Mouse (Mus musculus): Measurements from ENCODE around the gene Pcsk7. TPM values are rescaled to one million over a fixed set of nuclear protein-coding genes. Genes with fewer than 3 reads are reported as not detected.

Gene Pcsk7
- polyA plus RNA-seq, 1 experiment from 2014 or later, result 26.9 TPM

GRCm38 (mm10) chr9:45907078-45907428 lies 756 bp downstream of the Pcsk7 start:
- peak overlapping the region; percentile 99 for H3K27ac ChIP-seq (ENCODE audit: low read length)
- peak overlapping the region; percentile 77 for H3K4me2 ChIP-seq (ENCODE audit: low read depth, low read length)
- H3K27me3 ChIP-seq (ENCODE audit: control insufficient read depth, insufficient read depth, low read length), result no peaks in the 10 kb centered on the region
- WGBS, result under 1% methylated on average over 19 of the region's 19 CpGs
- H3K4me3 ChIP-seq (replicated peaks; ENCODE audit: low read length), result peak overlapping the region; percentile 73
- no peaks in the 10 kb centered on the region for H3K9me3 ChIP-seq (replicated peaks; ENCODE audit: control insufficient read depth, low read length)
- peaks cover 20% of the 10 kb centered on the region for H3K4me1 ChIP-seq (ENCODE audit: control insufficient read depth, insufficient read depth, low read length)
- ATAC-seq (ENCODE audit: insufficient read depth, low FRiP score), result peak; percentile 25; the same call in 1 of the 2 replicates
- H3K9ac ChIP-seq (ENCODE audit: low read length), result peak overlapping the region; percentile 97
- H3K36me3 ChIP-seq (ENCODE audit: control insufficient read depth, insufficient read depth, low read length), result peaks cover 3% of the 10 kb centered on the region; the same call in 1 of the 2 replicates

- Histone ChIP-seq H3K4me3 (replicated peaks; ENCODE audit: low read length) (no peak overlapping the region), H3K4me2 (ENCODE audit: low read depth, low read length) (no peak overlapping the region), H3K27ac (ENCODE audit: low read length) (no peak overlapping the region), H3K9me3 (replicated peaks; ENCODE audit: control insufficient read depth, low read length) (no peaks in the 10 kb centered on the region), H3K27me3 (ENCODE audit: control insufficient read depth, insufficient read depth, low read length) (no peaks in the 10 kb centered on the region), H3K4me1 (ENCODE audit: control insufficient read depth, insufficient read depth, low read length) (peaks cover 9% of the 10 kb centered on the region), H3K36me3 (ENCODE audit: control insufficient read depth, insufficient read depth, low read length) (peaks cover 19% of the 10 kb centered on the region; the same call in 1 of the 2 replicates), H3K9ac (ENCODE audit: low read length) (no peak overlapping the region)
- WGBS, result 88% methylated on average over 3 of the region's 3 CpGs
- no peak for ATAC-seq (ENCODE audit: insufficient read depth, low FRiP score)
Observed at GRCm38 (mm10) chr9:45910995-45911394, 4.7 kb downstream of the Pcsk7 start.

GRCm38 (mm10) chr9:45911673-45912072 lies 5.4 kb downstream of the Pcsk7 start:
- Histone ChIP-seq H3K4me1 (ENCODE audit: control insufficient read depth, insufficient read depth, low read length) (peaks cover 9% of the 10 kb centered on the region), H3K4me2 (ENCODE audit: low read depth, low read length) (no peak overlapping the region), H3K9ac (ENCODE audit: low read length) (no peak overlapping the region), H3K27me3 (ENCODE audit: control insufficient read depth, insufficient read depth, low read length) (no peaks in the 10 kb centered on the region), H3K4me3 (replicated peaks; ENCODE audit: low read length) (no peak overlapping the region), H3K36me3 (ENCODE audit: control insufficient read depth, insufficient read depth, low read length) (peaks cover 21% of the 10 kb centered on the region; the same call in 1 of the 2 replicates), H3K27ac (ENCODE audit: low read length) (no peak overlapping the region), H3K9me3 (replicated peaks; ENCODE audit: control insufficient read depth, low read length) (no peaks in the 10 kb centered on the region)
- 54% methylated on average over 1 of the region's 1 CpGs for WGBS
- no peak for ATAC-seq (ENCODE audit: insufficient read depth, low FRiP score)

- Histone ChIP-seq H3K4me1 (ENCODE audit: control insufficient read depth, insufficient read depth, low read length) (no peaks in the 10 kb centered on the region), H3K9me3 (replicated peaks; ENCODE audit: control insufficient read depth, low read length) (no peaks in the 10 kb centered on the region), H3K27me3 (ENCODE audit: control insufficient read depth, insufficient read depth, low read length) (no peaks in the 10 kb centered on the region), H3K9ac (ENCODE audit: low read length) (no peak overlapping the region), H3K4me2 (ENCODE audit: low read depth, low read length) (no peak overlapping the region), H3K36me3 (ENCODE audit: control insufficient read depth, insufficient read depth, low read length) (peaks cover 23% of the 10 kb centered on the region; the same call in 1 of the 2 replicates), H3K4me3 (replicated peaks; ENCODE audit: low read length) (no peak overlapping the region), H3K27ac (ENCODE audit: low read length) (no peak overlapping the region)
- 93% methylated on average over 2 of the region's 2 CpGs for WGBS
- ATAC-seq (ENCODE audit: insufficient read depth, low FRiP score), result no peak
Observed at GRCm38 (mm10) chr9:45915659-45916058, 9.4 kb downstream of the Pcsk7 start.

- Histone ChIP-seq H3K27me3 (ENCODE audit: control insufficient read depth, insufficient read depth, low read length) (no peaks in the 10 kb centered on the region), H3K4me2 (ENCODE audit: low read depth, low read length) (no peak overlapping the region), H3K4me1 (ENCODE audit: control insufficient read depth, insufficient read depth, low read length) (no peaks in the 10 kb centered on the region), H3K9me3 (replicated peaks; ENCODE audit: control insufficient read depth, low read length) (no peaks in the 10 kb centered on the region), H3K4me3 (replicated peaks; ENCODE audit: low read length) (no peak overlapping the region), H3K36me3 (ENCODE audit: control insufficient read depth, insufficient read depth, low read length) (peaks cover 23% of the 10 kb centered on the region; the same call in 1 of the 2 replicates), H3K9ac (ENCODE audit: low read length) (no peak overlapping the region), H3K27ac (ENCODE audit: low read length) (peak overlapping the region; percentile 67)
- peak; percentile 76 for ATAC-seq (ENCODE audit: insufficient read depth, low FRiP score)
- 75% methylated on average over 5 of the region's 5 CpGs for WGBS
Observed at GRCm38 (mm10) chr9:45917041-45917934, 11.0 kb downstream of the Pcsk7 start.

GRCm38 (mm10) chr9:45919895-45920294 lies 13.6 kb downstream of the Pcsk7 start:
- Histone ChIP-seq H3K4me3 (replicated peaks; ENCODE audit: low read length) (no peak overlapping the region), H3K27me3 (ENCODE audit: control insufficient read depth, insufficient read depth, low read length) (no peaks in the 10 kb centered on the region), H3K4me1 (ENCODE audit: control insufficient read depth, insufficient read depth, low read length) (no peaks in the 10 kb centered on the region), H3K9ac (ENCODE audit: low read length) (0 out of 2 replicates have a peak overlapping the region, but pooled peaks have one; percentile 4), H3K4me2 (ENCODE audit: low read depth, low read length) (no peak overlapping the region), H3K27ac (ENCODE audit: low read length) (peak overlapping the region; percentile 86), H3K36me3 (ENCODE audit: control insufficient read depth, insufficient read depth, low read length) (peaks cover 13% of the 10 kb centered on the region; the same call in 1 of the 2 replicates), H3K9me3 (replicated peaks; ENCODE audit: control insufficient read depth, low read length) (no peaks in the 10 kb centered on the region)
- ATAC-seq (ENCODE audit: insufficient read depth, low FRiP score), result peak; percentile 77
- 42% methylated on average over 1 of the region's 1 CpGs for WGBS

GRCm38 (mm10) chr9:45929285-45929684 lies 23.0 kb downstream of the Pcsk7 start:
- Histone ChIP-seq H3K4me3 (replicated peaks; ENCODE audit: low read length) (no peak overlapping the region), H3K36me3 (ENCODE audit: control insufficient read depth, insufficient read depth, low read length) (peaks cover 16% of the 10 kb centered on the region; the same call in 1 of the 2 replicates), H3K27ac (ENCODE audit: low read length) (no peak overlapping the region), H3K4me2 (ENCODE audit: low read depth, low read length) (no peak overlapping the region), H3K4me1 (ENCODE audit: control insufficient read depth, insufficient read depth, low read length) (0 out of 2 replicates have a peak, but pooled peaks cover 5% of the 10 kb centered on the region), H3K9me3 (replicated peaks; ENCODE audit: control insufficient read depth, low read length) (no peaks in the 10 kb centered on the region), H3K27me3 (ENCODE audit: control insufficient read depth, insufficient read depth, low read length) (no peaks in the 10 kb centered on the region), H3K9ac (ENCODE audit: low read length) (no peak overlapping the region)
- ATAC-seq (ENCODE audit: insufficient read depth, low FRiP score), result no peak
- WGBS, result 80% methylated on average over 5 of the region's 5 CpGs

GRCm38 (mm10) chr9:45931958-45932357 lies 25.7 kb downstream of the Pcsk7 start:
- Histone ChIP-seq H3K4me2 (ENCODE audit: low read depth, low read length) (peak overlapping the region; percentile 38), H3K27ac (ENCODE audit: low read length) (peak overlapping the region; percentile 67), H3K36me3 (ENCODE audit: control insufficient read depth, insufficient read depth, low read length) (peaks cover 16% of the 10 kb centered on the region; the same call in 1 of the 2 replicates), H3K27me3 (ENCODE audit: control insufficient read depth, insufficient read depth, low read length) (no peaks in the 10 kb centered on the region), H3K9me3 (replicated peaks; ENCODE audit: control insufficient read depth, low read length) (no peaks in the 10 kb centered on the region), H3K9ac (ENCODE audit: low read length) (0 out of 2 replicates have a peak overlapping the region, but pooled peaks have one; percentile 16), H3K4me1 (ENCODE audit: control insufficient read depth, insufficient read depth, low read length) (peaks cover 15% of the 10 kb centered on the region), H3K4me3 (replicated peaks; ENCODE audit: low read length) (peak overlapping the region; percentile 41; the same call in 1 of the 2 replicates)
- 31% methylated on average over 1 of the region's 1 CpGs for WGBS
- no peak for ATAC-seq (ENCODE audit: insufficient read depth, low FRiP score)
